In the genomic region with DNA sequence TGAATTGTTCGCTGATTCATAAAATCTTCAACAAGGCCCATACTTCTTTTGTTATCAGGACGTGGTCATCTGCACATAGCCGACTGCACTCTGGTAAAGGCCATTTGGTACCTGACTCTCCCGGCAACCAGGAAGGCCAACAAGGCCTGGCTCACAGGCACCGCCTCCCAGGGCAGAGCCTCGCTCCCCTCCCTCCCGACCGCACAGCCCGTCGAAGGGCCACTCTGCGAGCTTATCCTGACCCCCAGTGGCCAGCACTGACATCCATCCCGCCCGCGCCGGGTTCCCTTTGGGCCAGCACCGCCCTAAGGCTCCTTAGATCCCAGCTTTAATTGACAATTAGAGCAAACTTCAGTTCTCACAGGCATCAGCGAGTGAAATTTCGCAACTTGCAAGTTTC, we compare ENCODE assay signal across 7 mouse cellular contexts.
DNase-seq lines count a peak whose midpoint lies in the region; ATAC-seq and TF ChIP-seq lines count a peak whose summit lies in the region.

No protein-coding gene starts in this region.

- DNase-seq in ZHBTc4 (ENCODE audit: low read depth, low spot score): peak; percentile 45
- peak; percentile 17 to 44 for DNase-seq in cerebellum, postnatal 36 days
- peak; percentile 78 for DNase-seq in gastrocnemius, postnatal 10 days
- peak; percentile 68 for DNase-seq in hindlimb bud, embryonic 11.5 days (ENCODE audit: extremely low spot score, low read depth, low spot score)
- peak; percentile 90 for DNase-seq in limb, embryonic 10.5 days (ENCODE audit: low spot score)
- DNase-seq in midbrain, embryonic 11.5 days (ENCODE audit: low spot score, missing footprints): peak; percentile 94

- ATAC-seq in midbrain, embryonic 11.5 days (ENCODE audit: low FRiP score): peak; percentile 95

- no peaks in the 10 kb centered on the region for H3K9me3 ChIP-seq in limb, embryonic 10.5 days (replicated peaks)
- no peaks in the 10 kb centered on the region for H3K9me3 ChIP-seq in midbrain, embryonic 11.5 days (ENCODE audit: control insufficient read depth, low read length)

- H3K4me3 ChIP-seq in limb, embryonic 10.5 days: peak overlapping the region; percentile 47
- peak overlapping the region; percentile 3; the same call in 1 of the 2 replicates for H3K4me3 ChIP-seq in midbrain, embryonic 11.5 days (ENCODE audit: low read depth, low read length)
- peak overlapping the region; percentile 47 for H3K4me3 ChIP-seq in small intestine, adult 2 months (ENCODE audit: low read depth, low read length)

- TF ChIP-seq POLR2A in small intestine, adult 2 months (IDR thresholded peaks at IDR 0.05; ENCODE audit: low read depth, low read length): no peak

- H3K9ac ChIP-seq in midbrain, embryonic 11.5 days (ENCODE audit: low read length): 0 out of 2 replicates have a peak overlapping the region, but pooled peaks have one; percentile 22

- H3K4me2 ChIP-seq in midbrain, embryonic 11.5 days: peak overlapping the region; percentile 27

- peak; percentile 70 for TF ChIP-seq CTCF in small intestine, adult 2 months (IDR thresholded peaks at IDR 0.05; ENCODE audit: extremely low read depth, insufficient read length, insufficient replicate concordance, low read depth, low read length)

- 0 out of 2 replicates have a peak, but pooled peaks cover 12% of the 10 kb centered on the region for H3K27me3 ChIP-seq in limb, embryonic 10.5 days (ENCODE audit: low read depth, poor library complexity, severe bottlenecking)
- no peaks in the 10 kb centered on the region for H3K27me3 ChIP-seq in midbrain, embryonic 11.5 days (ENCODE audit: control insufficient read depth, insufficient read depth, low read length)
- H3K27me3 ChIP-seq in small intestine, adult 2 months (ENCODE audit: control insufficient read depth, insufficient read depth, low read length): no peaks in the 10 kb centered on the region

- peak overlapping the region; percentile 80 for H3K27ac ChIP-seq in limb, embryonic 10.5 days
- no peak overlapping the region for H3K27ac ChIP-seq in midbrain, embryonic 11.5 days (ENCODE audit: low read depth, low read length)
- H3K27ac ChIP-seq in small intestine, adult 2 months (ENCODE audit: insufficient read depth, low read depth, low read length): no peak overlapping the region

- 2% methylated on average over 18 of the region's 18 CpGs for WGBS in limb, embryonic 10.5 days
- 2% methylated on average over 18 of the region's 18 CpGs for WGBS in midbrain, embryonic 11.5 days
- WGBS in small intestine, adult 2 months: 2% methylated on average over 18 of the region's 18 CpGs

- peaks cover 79% of the 10 kb centered on the region for H3K4me1 ChIP-seq in limb, embryonic 10.5 days
- peaks cover 7% of the 10 kb centered on the region for H3K4me1 ChIP-seq in midbrain, embryonic 11.5 days (ENCODE audit: control insufficient read depth, insufficient read depth, low read length)
- peaks cover 3% of the 10 kb centered on the region for H3K4me1 ChIP-seq in small intestine, adult 2 months (ENCODE audit: control insufficient read depth, insufficient read depth, insufficient read length, low read length)

- no peaks in the 10 kb centered on the region for H3K36me3 ChIP-seq in limb, embryonic 10.5 days
- no peaks in the 10 kb centered on the region for H3K36me3 ChIP-seq in midbrain, embryonic 11.5 days (ENCODE audit: control insufficient read depth, insufficient read depth, low read length)
- H3K36me3 ChIP-seq in small intestine, adult 2 months (ENCODE audit: control insufficient read depth, insufficient read depth, low read length): no peaks in the 10 kb centered on the region

Comparison
In these comparisons a context has a peak if more than half of its experiments do, and no peak if none do; other contexts are left out.
1. DNase-seq: peak in every context shown above with its lines; median percentile 94 in midbrain, embryonic 11.5 days; 90 in limb, embryonic 10.5 days; 78 in gastrocnemius, postnatal 10 days; 68 in hindlimb bud, embryonic 11.5 days; 45 in ZHBTc4; 30 in cerebellum, postnatal 36 days.